Mouse (Mus musculus): Measurements from ENCODE around the gene Lhx2. TPM values are rescaled to one million over a fixed set of nuclear protein-coding genes. Genes with fewer than 3 reads are reported as not detected.

Gene Lhx2
- polyA plus RNA-seq, 1 experiment from 2014 or later, result 19.6 TPM

- under 1% methylated on average over 19 of the region's 19 CpGs for WGBS
- peak overlapping the region; percentile 77 for H3K27ac ChIP-seq (replicated peaks)
- H3K27me3 ChIP-seq (replicated peaks; ENCODE audit: low read depth, poor library complexity, severe bottlenecking), result peaks cover 100% of the 10 kb centered on the region
- DNase-seq (ENCODE audit: low spot score), result peak; percentile 48
- no peaks in the 10 kb centered on the region for H3K9me3 ChIP-seq
- peaks cover 54% of the 10 kb centered on the region for H3K4me1 ChIP-seq
- peak overlapping the region; percentile 63 for H3K4me3 ChIP-seq
- peaks cover 11% of the 10 kb centered on the region; the same call in 1 of the 2 replicates for H3K36me3 ChIP-seq (replicated peaks)
These were observed 16.8 kb downstream of the Lhx2 start for GRCm38 (mm10) chr2:38355731-38356427.

DNA sequence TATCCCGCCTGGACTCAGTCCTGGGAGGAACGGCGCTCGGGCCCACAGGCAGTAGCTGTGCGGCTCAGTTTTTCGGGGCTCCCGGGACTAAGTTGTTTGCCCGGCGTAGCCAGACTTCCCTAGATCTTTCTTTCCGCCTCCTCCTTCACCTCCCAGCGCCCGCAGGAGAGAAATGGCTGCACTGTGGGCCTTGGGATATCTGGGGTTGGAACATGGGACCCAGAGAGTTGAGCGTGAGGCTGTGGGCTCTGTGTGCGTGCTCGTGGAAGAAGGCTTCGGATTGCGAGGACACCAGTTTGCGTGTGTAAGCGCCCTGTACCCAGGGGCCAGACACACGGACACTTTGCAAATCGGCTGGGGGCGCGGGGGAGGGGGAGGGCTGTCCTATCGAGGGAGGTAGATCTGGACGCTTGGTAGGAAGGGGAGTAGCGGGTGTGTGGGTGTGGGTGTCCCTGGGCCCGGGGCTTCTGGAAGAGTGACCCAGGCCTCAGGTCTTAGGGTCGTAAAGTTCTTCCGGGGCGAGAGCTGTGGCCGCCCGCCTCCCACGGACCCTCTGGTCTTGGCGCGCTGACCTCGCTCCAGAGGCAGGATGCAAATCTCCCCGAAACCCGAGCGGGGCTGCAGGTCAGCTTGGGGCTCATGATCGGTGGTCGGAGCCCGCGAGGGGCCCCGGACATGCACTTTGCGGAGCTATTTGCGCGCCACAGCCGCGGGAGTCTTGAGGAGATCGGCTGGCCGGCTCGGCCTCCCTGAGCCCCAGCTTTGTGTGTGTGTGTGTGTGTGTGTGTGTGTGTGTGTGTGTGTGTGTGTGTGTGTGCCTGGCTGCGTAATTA is 17.6 kb downstream of the Lhx2 start:
- Histone ChIP-seq H3K4me3 (peak overlapping the region; percentile 63), H3K9me3 (no peaks in the 10 kb centered on the region), H3K27me3 (replicated peaks; ENCODE audit: low read depth, poor library complexity, severe bottlenecking) (peaks cover 100% of the 10 kb centered on the region), H3K4me1 (peaks cover 46% of the 10 kb centered on the region), H3K27ac (replicated peaks) (peak overlapping the region; percentile 63), H3K36me3 (replicated peaks) (peaks cover 18% of the 10 kb centered on the region; the same call in 1 of the 2 replicates)
- DNase-seq (ENCODE audit: low spot score), result peak; percentile 69
- WGBS, result under 1% methylated on average over 53 of the region's 53 CpGs

- Histone ChIP-seq H3K4me1 (peaks cover 37% of the 10 kb centered on the region), H3K4me3 (peak overlapping the region; percentile 63), H3K36me3 (replicated peaks) (peaks cover 27% of the 10 kb centered on the region; the same call in 1 of the 2 replicates), H3K27me3 (replicated peaks; ENCODE audit: low read depth, poor library complexity, severe bottlenecking) (peaks cover 100% of the 10 kb centered on the region), H3K9me3 (no peaks in the 10 kb centered on the region), H3K27ac (replicated peaks) (peak overlapping the region; percentile 63)
- peak; percentile 54 for DNase-seq (ENCODE audit: low spot score)
- WGBS, result under 1% methylated on average over 35 of the region's 35 CpGs
These were observed 18.5 kb downstream of the Lhx2 start for GRCm38 (mm10) chr2:38357294-38358246.

- 3% methylated on average over 3 of the region's 3 CpGs for WGBS
- Histone ChIP-seq H3K9me3 (no peaks in the 10 kb centered on the region), H3K4me3 (peak overlapping the region; percentile 63), H3K36me3 (replicated peaks) (peaks cover 34% of the 10 kb centered on the region; the same call in 1 of the 2 replicates), H3K27ac (replicated peaks) (no peak overlapping the region), H3K4me1 (peaks cover 36% of the 10 kb centered on the region), H3K27me3 (replicated peaks; ENCODE audit: low read depth, poor library complexity, severe bottlenecking) (peaks cover 100% of the 10 kb centered on the region)
- DNase-seq (ENCODE audit: low spot score), result no peak
These were observed 19.5 kb downstream of the Lhx2 start for GRCm38 (mm10) chr2:38358611-38359010.

- Histone ChIP-seq H3K4me1 (peaks cover 36% of the 10 kb centered on the region), H3K36me3 (replicated peaks) (peaks cover 34% of the 10 kb centered on the region; the same call in 1 of the 2 replicates), H3K9me3 (no peaks in the 10 kb centered on the region), H3K27me3 (replicated peaks; ENCODE audit: low read depth, poor library complexity, severe bottlenecking) (peaks cover 100% of the 10 kb centered on the region), H3K4me3 (peak overlapping the region; percentile 63), H3K27ac (replicated peaks) (no peak overlapping the region)
- 3% methylated on average over 10 of the region's 10 CpGs for WGBS
- DNase-seq (ENCODE audit: low spot score), result peak; percentile 44
These were observed 20.1 kb downstream of the Lhx2 start for GRCm38 (mm10) chr2:38359186-38359585.

GRCm38 (mm10) chr2:38359811-38360210 is 20.7 kb downstream of the Lhx2 start:
- no peaks in the 10 kb centered on the region for H3K9me3 ChIP-seq
- H3K4me3 ChIP-seq, result 0 out of 2 replicates have a peak overlapping the region, but pooled peaks have one; percentile 63
- H3K27ac ChIP-seq (replicated peaks), result no peak overlapping the region
- peaks cover 100% of the 10 kb centered on the region for H3K27me3 ChIP-seq (replicated peaks; ENCODE audit: low read depth, poor library complexity, severe bottlenecking)
- WGBS, result 8% methylated on average over 13 of the region's 13 CpGs
- H3K4me1 ChIP-seq, result peaks cover 30% of the 10 kb centered on the region
- peak; percentile 45 for DNase-seq (ENCODE audit: low spot score)
- H3K36me3 ChIP-seq (replicated peaks), result peaks cover 29% of the 10 kb centered on the region; the same call in 1 of the 2 replicates

- Histone ChIP-seq H3K27me3 (replicated peaks; ENCODE audit: low read depth, poor library complexity, severe bottlenecking) (peaks cover 98% of the 10 kb centered on the region), H3K4me3 (no peak overlapping the region), H3K27ac (replicated peaks) (no peak overlapping the region), H3K9me3 (no peaks in the 10 kb centered on the region), H3K4me1 (peaks cover 9% of the 10 kb centered on the region), H3K36me3 (replicated peaks) (peaks cover 29% of the 10 kb centered on the region)
- 62% methylated on average over 7 of the region's 7 CpGs for WGBS
- DNase-seq (ENCODE audit: low spot score), result no peak
These were observed 27.1 kb downstream of the Lhx2 start for GRCm38 (mm10) chr2:38366222-38366621.

DNA sequence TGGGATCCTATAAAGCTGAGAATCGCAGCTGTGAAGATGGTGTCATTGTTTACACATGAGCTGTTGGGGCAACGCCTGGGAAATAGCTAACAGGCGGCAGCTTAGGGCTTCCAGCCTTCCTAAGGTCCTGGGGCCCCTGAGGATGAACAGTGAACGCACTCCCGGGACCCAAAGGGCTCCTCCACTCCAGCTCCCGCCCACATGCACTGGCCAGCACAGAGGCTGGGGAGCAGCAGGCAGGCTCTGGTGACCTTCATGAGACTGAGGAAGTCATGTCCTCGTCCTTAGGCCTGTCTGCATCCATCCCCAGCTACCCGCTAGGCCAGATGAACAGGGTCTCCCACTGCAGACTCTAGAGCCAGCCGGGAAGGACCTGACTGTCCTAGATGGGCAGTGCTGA is 27.9 kb downstream of the Lhx2 start:
- Histone ChIP-seq H3K27ac (replicated peaks) (no peak overlapping the region), H3K4me1 (peaks cover 11% of the 10 kb centered on the region), H3K27me3 (replicated peaks; ENCODE audit: low read depth, poor library complexity, severe bottlenecking) (peaks cover 98% of the 10 kb centered on the region), H3K9me3 (no peaks in the 10 kb centered on the region), H3K36me3 (replicated peaks) (peaks cover 22% of the 10 kb centered on the region), H3K4me3 (no peak overlapping the region)
- whole genome bisulfite sequencing, result 25% methylated on average over 9 of the region's 9 CpGs
- no peak for DNase-seq (ENCODE audit: low spot score)

DNA sequence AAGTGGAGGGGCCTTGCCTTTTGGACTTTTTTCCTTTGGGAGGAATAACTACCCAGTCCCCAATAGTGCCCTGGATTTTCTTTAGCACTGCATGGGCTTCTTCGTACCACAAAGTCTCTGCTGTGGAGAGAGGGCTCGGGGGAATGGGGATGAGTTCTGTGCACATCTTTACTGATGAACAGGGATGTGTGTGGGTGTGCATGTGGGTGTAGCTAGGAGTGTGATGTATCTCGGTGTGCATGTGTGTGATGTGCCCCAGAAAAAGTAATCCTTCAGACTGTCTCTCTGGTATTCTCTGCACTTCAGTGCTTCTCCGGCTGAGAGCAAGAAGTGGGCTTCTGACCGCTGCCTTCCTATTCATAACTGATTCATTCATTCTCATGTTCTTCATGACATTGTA is 28.8 kb downstream of the Lhx2 start:
- no peak for DNase-seq (ENCODE audit: low spot score)
- Histone ChIP-seq H3K4me1 (peaks cover 15% of the 10 kb centered on the region), H3K27me3 (replicated peaks; ENCODE audit: low read depth, poor library complexity, severe bottlenecking) (peaks cover 98% of the 10 kb centered on the region), H3K27ac (replicated peaks) (no peak overlapping the region), H3K4me3 (no peak overlapping the region), H3K9me3 (no peaks in the 10 kb centered on the region), H3K36me3 (replicated peaks) (peaks cover 14% of the 10 kb centered on the region)
- 76% methylated on average over 5 of the region's 5 CpGs for WGBS

GRCm38 (mm10) chr2:38368746-38369330 is 29.8 kb downstream of the Lhx2 start:
- Histone ChIP-seq H3K36me3 (replicated peaks) (peaks cover 10% of the 10 kb centered on the region), H3K27me3 (replicated peaks; ENCODE audit: low read depth, poor library complexity, severe bottlenecking) (peaks cover 98% of the 10 kb centered on the region), H3K4me3 (peak overlapping the region; percentile 43)

GRCm38 (mm10) chr2:38375606-38376304 is 36.7 kb downstream of the Lhx2 start:
- peaks cover 33% of the 10 kb centered on the region for H3K4me1 ChIP-seq
- DNase-seq (ENCODE audit: low spot score), result peak; percentile 82
- WGBS, result 3% methylated on average over 20 of the region's 20 CpGs
- H3K27me3 ChIP-seq (replicated peaks; ENCODE audit: low read depth, poor library complexity, severe bottlenecking), result peaks cover 99% of the 10 kb centered on the region
- H3K4me3 ChIP-seq, result peak overlapping the region; percentile 44
- H3K36me3 ChIP-seq (replicated peaks), result no peaks in the 10 kb centered on the region
- H3K27ac ChIP-seq (replicated peaks), result no peak overlapping the region; the same call in 1 of the 2 replicates
- H3K9me3 ChIP-seq, result no peaks in the 10 kb centered on the region

More at GRCm38 (mm10) chr2:38368746-38369330, 29.8 kb downstream of the Lhx2 start:
- WGBS, result 13% methylated on average over 31 of the region's 31 CpGs
- H3K4me1 ChIP-seq, result peaks cover 15% of the 10 kb centered on the region
- DNase-seq (ENCODE audit: low spot score), result peak; percentile 79
- no peak overlapping the region for H3K27ac ChIP-seq (replicated peaks)
- no peaks in the 10 kb centered on the region for H3K9me3 ChIP-seq
